Mouse (Mus musculus): Measurements from ENCODE around the gene Cpn2. TPM values are rescaled to one million over a fixed set of nuclear protein-coding genes. Genes with fewer than 3 reads are reported as not detected.
A peak's percentile ranks its signal among the peaks of the same experiment; 100 is the strongest.

Gene Cpn2
- total and polyA plus RNA-seq, 2 experiments from 2014 or later: not detected

DNA sequence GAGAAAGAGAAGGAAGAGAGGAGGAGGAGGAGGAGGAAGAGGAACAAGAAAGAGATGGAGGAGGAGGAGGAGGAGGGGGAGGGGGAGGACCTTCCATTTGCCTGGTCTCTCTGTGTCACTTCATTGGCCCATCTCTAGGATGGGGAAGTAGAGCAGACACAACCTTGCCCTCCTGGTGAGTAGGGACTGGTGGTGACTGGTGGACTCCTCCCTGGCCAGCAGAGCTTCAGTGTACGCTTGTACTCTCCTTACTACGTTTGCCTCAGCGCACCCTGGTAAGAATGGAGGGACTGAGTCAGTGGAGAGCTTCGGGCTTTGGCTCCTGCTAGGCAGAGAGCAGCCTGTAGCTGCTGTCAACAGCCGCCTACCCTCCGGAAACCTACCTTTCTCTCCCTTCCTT is 35.4 kb upstream of the Cpn2 start:
- no peak for TF ChIP-seq CTCF (IDR thresholded peaks at IDR 0.05)
- 91% methylated on average over 6 of the region's 6 CpGs for WGBS
- peaks cover 5% of the 10 kb centered on the region; the same call in 1 of the 2 replicates for H3K27me3 ChIP-seq (ENCODE audit: insufficient read depth, low read length)
- H3K36me3 ChIP-seq (ENCODE audit: insufficient read depth, low read length): no peaks in the 10 kb centered on the region
- H3K27ac ChIP-seq (ENCODE audit: low read depth, low read length): no peak overlapping the region
- ATAC-seq (ENCODE audit: low FRiP score) (no peak), DNase-seq (ENCODE audit: low spot score) (no peak)
- no peaks in the 10 kb centered on the region for H3K4me1 ChIP-seq (ENCODE audit: insufficient read depth, low read length)
- H3K9me3 ChIP-seq (ENCODE audit: low read length): no peaks in the 10 kb centered on the region
- H3K9ac ChIP-seq (replicated peaks; ENCODE audit: low read length, poor library complexity, severe bottlenecking): no peak overlapping the region
- no peak overlapping the region for H3K4me2 ChIP-seq (ENCODE audit: low read depth, low read length, poor library complexity, severe bottlenecking)
- no peak overlapping the region for H3K4me3 ChIP-seq (ENCODE audit: low read depth, low read length)

DNA sequence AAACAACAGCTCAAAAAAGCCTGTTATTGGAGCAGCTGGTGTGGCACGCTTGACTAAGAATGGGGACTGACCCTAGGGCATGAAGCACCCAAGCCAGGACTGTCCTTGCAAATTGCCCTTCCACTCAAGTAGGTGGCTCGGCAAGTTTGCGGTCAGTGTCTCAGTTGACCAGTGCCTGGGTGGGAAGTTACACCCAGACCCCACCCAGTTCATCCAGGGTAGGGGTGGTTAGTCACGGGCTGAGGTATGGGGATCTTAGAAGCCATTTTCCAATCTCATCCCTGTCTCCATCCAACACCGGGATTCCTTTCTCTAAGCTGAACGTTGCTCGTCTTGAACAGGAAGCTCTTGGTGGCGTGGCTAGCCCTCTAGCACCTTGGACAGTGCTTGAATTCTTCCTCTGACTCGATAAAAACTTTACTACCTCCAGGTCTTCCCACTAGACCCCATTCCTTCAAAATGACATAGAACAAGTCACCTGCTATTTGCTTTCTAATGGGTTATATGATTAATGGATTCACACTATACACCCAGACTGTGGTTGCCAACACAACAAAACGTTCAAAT is 32.5 kb upstream of the Cpn2 start:
- Histone ChIP-seq H3K4me3 (ENCODE audit: low read depth, low read length) (no peak overlapping the region), H3K4me2 (ENCODE audit: low read depth, low read length, poor library complexity, severe bottlenecking) (no peak overlapping the region), H3K36me3 (ENCODE audit: insufficient read depth, low read length) (no peaks in the 10 kb centered on the region), H3K9me3 (ENCODE audit: low read length) (no peaks in the 10 kb centered on the region), H3K4me1 (ENCODE audit: insufficient read depth, low read length) (no peaks in the 10 kb centered on the region), H3K27me3 (ENCODE audit: insufficient read depth, low read length) (no peaks in the 10 kb centered on the region), H3K27ac (ENCODE audit: low read depth, low read length) (no peak overlapping the region), H3K9ac (replicated peaks; ENCODE audit: low read length, poor library complexity, severe bottlenecking) (no peak overlapping the region)
- DNase-seq (ENCODE audit: low spot score): no peak
- 77% methylated on average over 10 of the region's 10 CpGs for WGBS
- ATAC-seq (ENCODE audit: low FRiP score): no peak
- TF ChIP-seq CTCF (IDR thresholded peaks at IDR 0.05): no peak

DNA sequence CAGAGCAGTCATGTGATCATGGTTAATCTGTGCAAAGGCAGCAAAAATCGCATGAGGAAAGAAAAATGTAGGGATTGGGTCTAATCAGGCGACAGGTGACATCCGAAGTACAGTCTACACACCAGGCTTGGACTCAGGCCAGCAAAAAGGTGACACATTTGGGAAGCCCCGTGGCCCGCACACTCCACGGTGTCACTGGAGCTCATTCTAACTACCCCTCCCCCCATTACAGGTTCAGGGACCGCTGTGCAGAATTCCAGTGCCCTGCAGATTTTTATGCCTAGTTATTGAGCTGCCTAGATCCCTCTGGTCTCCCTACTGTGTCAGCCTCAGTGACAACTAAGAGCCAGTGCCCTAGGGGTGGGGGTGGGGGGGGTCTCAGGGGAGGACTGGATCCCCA is 30.2 kb upstream of the Cpn2 start:
- Histone ChIP-seq H3K4me2 (ENCODE audit: low read depth, low read length, poor library complexity, severe bottlenecking) (no peak overlapping the region), H3K27me3 (ENCODE audit: insufficient read depth, low read length) (no peaks in the 10 kb centered on the region), H3K36me3 (ENCODE audit: insufficient read depth, low read length) (no peaks in the 10 kb centered on the region), H3K27ac (ENCODE audit: low read depth, low read length) (no peak overlapping the region), H3K4me1 (ENCODE audit: insufficient read depth, low read length) (no peaks in the 10 kb centered on the region), H3K9me3 (ENCODE audit: low read length) (no peaks in the 10 kb centered on the region), H3K9ac (replicated peaks; ENCODE audit: low read length, poor library complexity, severe bottlenecking) (no peak overlapping the region), H3K4me3 (ENCODE audit: low read depth, low read length) (no peak overlapping the region)
- ATAC-seq (ENCODE audit: low FRiP score) (no peak), DNase-seq (ENCODE audit: low spot score) (no peak)
- WGBS: 86% methylated on average over 7 of the region's 7 CpGs
- TF ChIP-seq CTCF (IDR thresholded peaks at IDR 0.05): no peak

DNA sequence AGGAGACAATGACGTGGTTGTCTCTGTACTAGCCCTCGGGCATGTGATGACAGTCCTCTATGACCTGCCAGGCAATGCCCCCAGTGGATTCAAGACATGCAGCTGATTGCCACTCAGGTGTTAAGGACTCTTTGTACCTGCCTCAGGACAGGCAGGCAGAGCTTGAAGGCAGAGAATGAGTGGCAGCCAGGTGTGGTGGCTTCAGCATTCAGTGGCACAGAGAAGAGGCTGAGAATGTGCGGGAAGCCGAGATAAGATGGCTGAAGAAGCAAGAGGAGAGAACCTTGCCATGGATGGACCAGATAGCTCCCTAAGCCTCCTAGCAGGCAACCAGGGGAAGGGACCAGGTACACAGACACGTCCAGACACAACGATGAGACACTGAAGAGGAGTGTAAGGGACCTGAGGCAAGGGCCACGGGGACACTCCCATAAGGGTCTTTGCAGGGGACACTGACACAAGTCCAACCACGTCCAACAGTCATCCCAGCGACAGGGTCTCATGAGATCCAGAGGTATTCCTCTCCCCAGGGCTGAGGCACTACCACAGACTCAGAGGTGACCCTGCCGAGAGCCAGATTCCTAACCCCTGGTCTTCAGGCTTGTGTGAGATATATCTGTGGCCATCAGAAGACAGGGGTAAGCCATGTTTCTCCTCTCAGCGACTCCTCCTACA is 29.4 kb upstream of the Cpn2 start:
- WGBS: 91% methylated on average over 11 of the region's 11 CpGs
- Histone ChIP-seq H3K4me1 (ENCODE audit: insufficient read depth, low read length) (no peaks in the 10 kb centered on the region), H3K36me3 (ENCODE audit: insufficient read depth, low read length) (no peaks in the 10 kb centered on the region), H3K27ac (ENCODE audit: low read depth, low read length) (no peak overlapping the region), H3K27me3 (ENCODE audit: insufficient read depth, low read length) (no peaks in the 10 kb centered on the region), H3K9me3 (ENCODE audit: low read length) (no peaks in the 10 kb centered on the region), H3K4me2 (ENCODE audit: low read depth, low read length, poor library complexity, severe bottlenecking) (no peak overlapping the region), H3K4me3 (ENCODE audit: low read depth, low read length) (no peak overlapping the region), H3K9ac (replicated peaks; ENCODE audit: low read length, poor library complexity, severe bottlenecking) (no peak overlapping the region)
- DNase-seq (ENCODE audit: low spot score) (no peak), ATAC-seq (ENCODE audit: low FRiP score) (no peak)
- TF ChIP-seq CTCF (IDR thresholded peaks at IDR 0.05): no peak

DNA sequence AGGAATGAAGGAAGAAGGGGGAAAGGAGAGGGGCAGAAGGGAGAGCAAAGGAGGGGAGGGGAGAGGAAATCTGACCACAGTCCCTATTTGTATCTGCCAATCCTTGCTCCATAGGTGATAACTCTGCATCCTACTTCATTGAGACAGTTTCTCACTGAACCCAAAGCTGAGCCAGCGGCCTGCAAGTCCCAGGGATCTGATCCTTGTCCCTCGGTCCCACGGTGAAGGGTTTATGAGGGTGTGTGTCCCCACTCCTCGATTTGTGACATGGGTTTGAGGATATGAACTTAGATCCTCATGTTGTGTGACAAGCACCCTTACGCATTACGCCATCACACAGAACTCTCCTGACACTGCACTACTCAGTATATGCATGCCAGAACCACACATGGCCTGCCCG is 27.8 kb upstream of the Cpn2 start:
- Histone ChIP-seq H3K27ac (ENCODE audit: low read depth, low read length) (no peak overlapping the region), H3K36me3 (ENCODE audit: insufficient read depth, low read length) (no peaks in the 10 kb centered on the region), H3K4me2 (ENCODE audit: low read depth, low read length, poor library complexity, severe bottlenecking) (no peak overlapping the region), H3K9ac (replicated peaks; ENCODE audit: low read length, poor library complexity, severe bottlenecking) (no peak overlapping the region), H3K4me1 (ENCODE audit: insufficient read depth, low read length) (no peaks in the 10 kb centered on the region), H3K4me3 (ENCODE audit: low read depth, low read length) (no peak overlapping the region), H3K9me3 (ENCODE audit: low read length) (no peaks in the 10 kb centered on the region), H3K27me3 (ENCODE audit: insufficient read depth, low read length) (no peaks in the 10 kb centered on the region)
- 93% methylated on average over 7 of the region's 7 CpGs for WGBS
- no peak for TF ChIP-seq CTCF (IDR thresholded peaks at IDR 0.05)
- DNase-seq (ENCODE audit: low spot score) (no peak), ATAC-seq (ENCODE audit: low FRiP score) (no peak)

DNA sequence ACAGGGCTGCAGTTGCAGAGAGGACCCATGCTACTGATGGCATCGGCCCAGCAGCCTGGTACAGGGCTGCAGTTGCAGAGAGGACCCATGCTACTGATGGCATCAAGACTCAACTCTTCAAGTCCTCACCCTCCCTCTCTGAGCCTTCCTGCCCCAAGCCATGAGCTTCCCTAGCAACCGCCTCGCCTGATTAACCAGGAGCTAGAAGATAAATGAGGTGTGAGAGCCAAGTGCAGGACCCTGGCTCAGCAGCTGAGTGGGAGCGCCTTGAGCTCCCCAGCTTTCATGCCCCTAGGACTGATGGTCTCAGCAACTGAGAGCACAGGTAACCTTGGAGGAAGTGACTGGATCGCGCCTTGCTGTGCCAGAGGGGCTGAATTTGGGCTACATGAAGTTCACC is 23.1 kb upstream of the Cpn2 start:
- H3K27ac ChIP-seq (ENCODE audit: low read depth, low read length): no peak overlapping the region

More for the DNA sequence above, 23.1 kb upstream of the Cpn2 start:
- ATAC-seq (ENCODE audit: low FRiP score) (no peak), DNase-seq (ENCODE audit: low spot score) (peak; percentile 47)
- H3K4me2 ChIP-seq (ENCODE audit: low read depth, low read length, poor library complexity, severe bottlenecking): no peak overlapping the region
- no peaks in the 10 kb centered on the region for H3K9me3 ChIP-seq (ENCODE audit: low read length)
- H3K4me3 ChIP-seq (ENCODE audit: low read depth, low read length): no peak overlapping the region
- H3K36me3 ChIP-seq (ENCODE audit: insufficient read depth, low read length): no peaks in the 10 kb centered on the region
- H3K4me1 ChIP-seq (ENCODE audit: insufficient read depth, low read length): no peaks in the 10 kb centered on the region
- no peak overlapping the region for H3K9ac ChIP-seq (replicated peaks; ENCODE audit: low read length, poor library complexity, severe bottlenecking)
- 77% methylated on average over 6 of the region's 6 CpGs for WGBS
- no peaks in the 10 kb centered on the region for H3K27me3 ChIP-seq (ENCODE audit: insufficient read depth, low read length)
- TF ChIP-seq CTCF (IDR thresholded peaks at IDR 0.05): no peak

Measured in midbrain, postnatal 0 days (tissue).